Mouse (Mus musculus): ENCODE measurements around the gene 1700016H13Rik.

GRCm38 (mm10) chr5:103637162-103637561, 18.6 kb downstream of the 1700016H13Rik start:
- TF ChIP-seq CTCF (conservative IDR thresholded peaks at IDR 0.05; ENCODE audit: low read length) (no peak), POU5F1 (IDR thresholded peaks at IDR 0.05; ENCODE audit: borderline replicate concordance, low read length) (no peak)
